Mouse (Mus musculus): ENCODE results near the gene Ccl12. TPM values are rescaled to one million over a fixed set of nuclear protein-coding genes. Genes with fewer than 3 reads are reported as not detected.
A peak's percentile ranks its signal among the peaks of the same experiment; 100 is the strongest.

Ccl12 gene
- polyA plus RNA-seq, 1 experiment = 18.0 TPM

DNA sequence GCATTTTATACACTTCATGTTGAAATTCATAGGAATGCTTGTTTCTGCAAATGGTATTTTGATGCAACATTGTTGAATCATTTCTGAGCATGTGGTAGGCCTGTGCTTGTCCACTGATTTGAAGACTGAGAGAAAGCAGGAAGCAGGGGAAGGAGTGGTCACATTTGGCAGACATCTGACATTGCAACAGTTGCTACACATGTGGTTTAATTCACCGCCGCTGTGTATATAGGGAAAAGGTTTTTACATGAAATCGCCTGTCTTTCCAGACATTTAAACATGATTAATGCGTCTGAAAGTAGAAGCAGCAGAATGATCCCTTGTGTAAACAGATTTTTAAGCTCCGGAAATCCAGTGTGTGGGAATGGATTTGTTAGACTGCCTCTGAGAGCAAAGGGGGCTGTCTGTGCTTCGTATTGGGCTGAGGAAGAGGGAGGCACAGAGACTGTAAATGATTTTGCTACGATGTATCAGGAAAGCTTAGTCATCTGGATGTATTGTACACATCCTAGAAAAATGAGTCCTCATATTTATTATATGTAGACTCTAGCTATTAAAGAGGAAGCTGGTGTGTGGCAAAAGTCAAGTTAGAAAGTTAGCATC, 37.9 kb downstream of the Ccl12 start:
- peak; percentile 6 for DNase-seq (ENCODE audit: low read depth)

Other genes starting within 250 kb of the Ccl12 start
- 0.08 TPM in 1 of 2 replicates, not detected in the other for gene 5530401A14Rik, start 241.2 kb upstream of the Ccl12 start, polyA plus RNA-seq (2012; rRNA removed)
- gene Asic2, start 133.4 kb upstream of the Ccl12 start, polyA plus RNA-seq (2012; rRNA removed) = 2.3 and 3.2 TPM in 2 replicates
- gene Ccl2, start 66.3 kb upstream of the Ccl12 start, polyA plus RNA-seq (2012; rRNA removed) = 3.8 and 31.9 TPM in 2 replicates
- not detected in 2 replicates for gene Gm17268, start 63.3 kb upstream of the Ccl12 start, polyA plus RNA-seq (2012; rRNA removed)
- 1.2 and 7.8 TPM in 2 replicates for gene Ccl7, start 56.1 kb upstream of the Ccl12 start, polyA plus RNA-seq (2012; rRNA removed)
- 20.1 and 29.9 TPM in 2 replicates for gene Ccl11, start 44.0 kb upstream of the Ccl12 start, polyA plus RNA-seq (2012; rRNA removed)
- gene Ccl8, start 13.3 kb downstream of the Ccl12 start, polyA plus RNA-seq (2012; rRNA removed) = 8.0 and 26.7 TPM in 2 replicates
- gene Ccl1, start 203.8 kb downstream of the Ccl12 start, polyA plus RNA-seq (2012; rRNA removed) = not detected in 2 replicates